Mouse (Mus musculus) MEL (cell line): ENCODE results near the gene Nup93. TPM values are rescaled to one million over a fixed set of nuclear protein-coding genes. Genes with fewer than 3 reads are reported as not detected.

Experiments used
- DNase-seq: peaks from one replicate; pipeline ENCODE4 v3.0.0; 2011; ENCODE audit warnings: low read depth, low spot score
- H3K27ac ChIP-seq: 2 replicates; pipeline ENCODE4 v1.5.1; 2012; ENCODE audit warnings: low read depth, mild to moderate bottlenecking, control low read depth, low read length, moderate library complexity; ENCODE audit not compliant: control insufficient read depth
- H3K27me3 ChIP-seq, 2 experiments: fragments of 150-350 bp in 1 of 2; sonication (generic) in 1 of 2; 2 replicates each; pipeline ENCODE4 v1.6.1; 2012; ENCODE audit warnings: low read length in 2 of 2, mild to moderate bottlenecking in 2 of 2, improper control_type of control experiment in 1 of 2, moderate library complexity in 1 of 2; ENCODE audit not compliant: insufficient read depth in 2 of 2, control insufficient read depth in 1 of 2
- H3K36me3 ChIP-seq, 2 experiments: 2 replicates each; pipeline ENCODE4 v1.6.1; 2012 to 2014; ENCODE audit warnings: low read length in 2 of 2, improper control_type of control experiment in 1 of 2, inconsistent platforms in 1 of 2, mild to moderate bottlenecking in 1 of 2; ENCODE audit not compliant: insufficient read depth in 2 of 2, control insufficient read depth in 1 of 2
- H3K4me1 ChIP-seq, 2 experiments: fragments of 150-350 bp in 1 of 2; sonication (generic) in 1 of 2; 2 replicates each; pipeline ENCODE4 v1.6.1; 2012; ENCODE audit warnings: low read length in 2 of 2, improper control_type of control experiment in 1 of 2, mild to moderate bottlenecking in 1 of 2; ENCODE audit not compliant: insufficient read depth in 2 of 2, control insufficient read depth in 1 of 2
- H3K4me3 ChIP-seq, 2 experiments: fragments of 150-350 bp in 1 of 2; sonication (generic) in 1 of 2; 2 replicates each; pipeline ENCODE4 v1.5.1; 2012; ENCODE audit warnings: low read depth in 2 of 2, low read length in 2 of 2, mild to moderate bottlenecking in 2 of 2, moderate library complexity in 2 of 2, control low read depth in 1 of 2, improper control_type of control experiment in 1 of 2; ENCODE audit not compliant: control insufficient read depth in 1 of 2, insufficient read depth in 1 of 2
- H3K79me2 ChIP-seq: 2 replicates; pipeline ENCODE4 v1.6.1; 2012; ENCODE audit warnings: mild to moderate bottlenecking, low read length, moderate library complexity; ENCODE audit not compliant: control insufficient read depth, poor library complexity, insufficient read depth
- H3K9ac ChIP-seq: 2 replicates; pipeline ENCODE4 v1.6.1; 2012; ENCODE audit warnings: low read depth, mild to moderate bottlenecking, control low read depth, low read length, moderate library complexity; ENCODE audit not compliant: control insufficient read depth, poor library complexity, severe bottlenecking
- H3K9me3 ChIP-seq: fragments of 150-350 bp; sonication (generic); replicated peaks from 2 replicates; pipeline ENCODE4 v1.6.1; 2012; ENCODE audit warnings: mild to moderate bottlenecking, low read length, improper control_type of control experiment, moderate library complexity; ENCODE audit not compliant: insufficient read depth
- BHLHE40 ChIP-seq: IDR thresholded peaks from 2 replicates; pipeline ENCODE4 v1.6.1; 2012; ENCODE audit warnings: low read depth, mild to moderate bottlenecking, inconsistent platforms, low read length, improper control_type of control experiment, borderline replicate concordance
- CHD1 ChIP-seq: IDR thresholded peaks from 2 replicates; pipeline ENCODE4 v1.6.1; 2012; ENCODE audit warnings: low read depth, mild to moderate bottlenecking, inconsistent platforms, low read length, improper control_type of control experiment
- CTCF ChIP-seq, 3 experiments: IDR thresholded peaks in 2 of 3; conservative IDR thresholded peaks in 1 of 3; 2 replicates each; pipeline ENCODE4 v1.5.1; 2011 to 2012; ENCODE audit warnings: low read length in 3 of 3, low read depth in 2 of 3, mild to moderate bottlenecking in 2 of 3, improper control_type of control experiment in 1 of 3, inconsistent platforms in 1 of 3, mixed read lengths in 1 of 3, moderate library complexity in 1 of 3; ENCODE audit not compliant: control insufficient read depth in 1 of 3, insufficient read depth in 1 of 3, poor library complexity in 1 of 3, severe bottlenecking in 1 of 3
- E2F4 ChIP-seq: IDR thresholded peaks from 2 replicates; pipeline ENCODE4 v1.6.1; 2011; ENCODE audit warnings: low read depth, low read length, improper control_type of control experiment, borderline replicate concordance
- ELF1 ChIP-seq: IDR thresholded peaks from 2 replicates; pipeline ENCODE4 v1.6.1; 2014; ENCODE audit warnings: low read depth, mild to moderate bottlenecking, inconsistent platforms, low read length, improper control_type of control experiment, moderate library complexity
- EP300 ChIP-seq, 2 experiments: IDR thresholded peaks; 2 replicates each; pipeline ENCODE4 v1.6.1; 2011; ENCODE audit warnings: improper control_type of control experiment in 2 of 2, low read length in 2 of 2, low read depth in 1 of 2, mild to moderate bottlenecking in 1 of 2
- ETS1 ChIP-seq: IDR thresholded peaks from 2 replicates; pipeline ENCODE4 v1.6.1; 2012; ENCODE audit warnings: low read depth, mild to moderate bottlenecking, inconsistent platforms, low read length, improper control_type of control experiment, moderate library complexity
- HCFC1 ChIP-seq: IDR thresholded peaks from 2 replicates; pipeline ENCODE4 v1.6.1; 2012; ENCODE audit warnings: low read depth, mild to moderate bottlenecking, inconsistent platforms, low read length, improper control_type of control experiment, moderate library complexity
- JUND ChIP-seq: IDR thresholded peaks from 2 replicates; pipeline ENCODE4 v1.6.1; 2011; ENCODE audit warnings: low read depth, mild to moderate bottlenecking, improper control_type of control experiment, low read length
- KAT2A ChIP-seq: conservative IDR thresholded peaks from 2 replicates; pipeline ENCODE4 v1.6.1; 2012; ENCODE audit warnings: low read depth, low read length, improper control_type of control experiment, inconsistent platforms
- MAZ ChIP-seq: IDR thresholded peaks from 2 replicates; pipeline ENCODE4 v1.6.1; 2012; ENCODE audit warnings: low read depth, mild to moderate bottlenecking, inconsistent platforms, low read length, improper control_type of control experiment
- MEF2A ChIP-seq: IDR thresholded peaks from 2 replicates; pipeline ENCODE4 v1.6.1; 2014; ENCODE audit warnings: low read depth, mild to moderate bottlenecking, inconsistent platforms, low read length, improper control_type of control experiment; ENCODE audit not compliant: poor library complexity, insufficient replicate concordance, severe bottlenecking; ENCODE audit errors: extremely low read depth
- MXI1 ChIP-seq: IDR thresholded peaks from 2 replicates; pipeline ENCODE4 v1.6.1; 2011; ENCODE audit warnings: mild to moderate bottlenecking, low read depth, low read length, improper control_type of control experiment
- MYB ChIP-seq: IDR thresholded peaks from 2 replicates; pipeline ENCODE4 v1.6.1; 2011; ENCODE audit warnings: mild to moderate bottlenecking, low read depth, low read length, improper control_type of control experiment
- POLR2A ChIP-seq, 2 experiments: IDR thresholded peaks; 2 replicates each; pipeline ENCODE4 v1.6.1; 2011 to 2012; ENCODE audit warnings: low read length in 2 of 2, mild to moderate bottlenecking in 2 of 2, control low read depth in 1 of 2, improper control_type of control experiment in 1 of 2, low read depth in 1 of 2, moderate library complexity in 1 of 2; ENCODE audit not compliant: control insufficient read depth in 1 of 2, insufficient read depth in 1 of 2, poor library complexity in 1 of 2
- POLR2AphosphoS5 ChIP-seq: IDR thresholded peaks from 2 replicates; pipeline ENCODE4 v1.6.1; 2012; ENCODE audit warnings: low read depth, borderline replicate concordance, mild to moderate bottlenecking, inconsistent platforms, low read length, moderate library complexity, mixed read lengths
- RCOR1 ChIP-seq: IDR thresholded peaks from 2 replicates; pipeline ENCODE4 v1.6.1; 2012; ENCODE audit warnings: low read depth, mild to moderate bottlenecking, inconsistent platforms, low read length, improper control_type of control experiment
- SIN3A ChIP-seq: IDR thresholded peaks from 2 replicates; pipeline ENCODE4 v1.6.1; 2012; ENCODE audit warnings: low read length, improper control_type of control experiment, inconsistent platforms
- SMC3 ChIP-seq: IDR thresholded peaks from 2 replicates; pipeline ENCODE4 v1.6.1; 2011; ENCODE audit warnings: low read depth, low read length, improper control_type of control experiment
- TAL1 ChIP-seq: IDR thresholded peaks from 2 replicates; pipeline ENCODE4 v1.6.1; 2012; ENCODE audit warnings: mild to moderate bottlenecking, inconsistent platforms, low read length, moderate library complexity, mixed read lengths
- TBP ChIP-seq: IDR thresholded peaks from 2 replicates; pipeline ENCODE4 v1.8.0; 2011; ENCODE audit warnings: low read depth, low read length, improper control_type of control experiment
- USF2 ChIP-seq, 2 experiments: IDR thresholded peaks; 2 replicates each; pipeline ENCODE4 v1.6.1; 2011 to 2012; ENCODE audit warnings: improper control_type of control experiment in 2 of 2, low read length in 2 of 2, borderline replicate concordance in 1 of 2, inconsistent platforms in 1 of 2, low read depth in 1 of 2, mild to moderate bottlenecking in 1 of 2; ENCODE audit not compliant: insufficient read depth in 1 of 2
- ZMIZ1 ChIP-seq: IDR thresholded peaks from 2 replicates; pipeline ENCODE4 v1.6.1; 2012; ENCODE audit warnings: low read depth, mild to moderate bottlenecking, inconsistent platforms, low read length, improper control_type of control experiment, moderate library complexity
- ZNF384 ChIP-seq: IDR thresholded peaks from 2 replicates; pipeline ENCODE4 v1.6.1; 2012; ENCODE audit warnings: low read depth, mild to moderate bottlenecking, inconsistent platforms, low read length, improper control_type of control experiment
- polyA plus RNA-seq, 2 experiments: library from polyadenylated mRNA; stranded (reverse) in 1 of 2; unstranded in 1 of 2; fragments of >175 nt in 1 of 2; fragments of >200 nt in 1 of 2; gene quantifications; 2 replicates each; pipeline versions ENCODE4 v1.2.1 to v1.2.4; 2012; ENCODE audit warnings: low replicate concordance in 2 of 2, low read depth in 1 of 2; ENCODE audit not compliant: insufficient read length in 2 of 2, insufficient read depth in 1 of 2, missing spikeins in 1 of 2
- total RNA-seq: library from RNA; depleted of rRNA; stranded (reverse); fragments of 300-350 nt; gene quantifications from 2 replicates; pipeline ENCODE4 v1.2.3, GENCODE M21; 2012

The Nup93 gene
- total and polyA plus RNA-seq, 3 experiments: 71.6 to 292 (median 110) TPM

- no peaks in the 10 kb centered on the region for H3K9me3 ChIP-seq
- peaks cover 2 to 16% of the 10 kb centered on the region in 2 experiments; a peak in 2 of 4 replicates for H3K4me1 ChIP-seq
- H3K4me3 ChIP-seq: peak overlapping the region; percentile 21 to 39
- H3K79me2 ChIP-seq: peaks cover 28% of the 10 kb centered on the region
- peak overlapping the region; percentile 93 for H3K27ac ChIP-seq
- H3K36me3 ChIP-seq: peaks cover 0 to 13% of the 10 kb centered on the region in 2 experiments; a peak in 2 of 4 replicates
- peak overlapping the region; percentile 57 for H3K9ac ChIP-seq
- no peak for TF ChIP-seq BHLHE40
- 0 out of 2 replicates have a peak, but pooled peaks have one; percentile 71 for TF ChIP-seq MAZ
- peak; percentile 39; the same call in 1 of the 2 replicates for TF ChIP-seq CHD1
- peak; percentile 33 for TF ChIP-seq MXI1
- TF ChIP-seq MYB: no peak
- 0 out of 2 replicates have a peak, but pooled peaks have one; percentile 16 for TF ChIP-seq ELF1
- peak; percentile 21 to 66; a peak in 3 of 4 replicates for TF ChIP-seq EP300 (IDR thresholded peaks at IDR 0.05; ENCODE audit: low read depth in 1 of 2, low read length in 2 of 2)
- peak; percentile 58 for TF ChIP-seq SIN3A
- TF ChIP-seq RCOR1: peak; percentile 71
- no peak for TF ChIP-seq ZMIZ1
- TF ChIP-seq ETS1: peak; percentile 27; the same call in 1 of the 2 replicates
- H3K27me3 ChIP-seq: no peaks in the 10 kb centered on the region
- DNase-seq: peak; percentile 76
These were observed 36.5 kb upstream of the Nup93 start for GRCm38 (mm10) chr8:94177716-94178390.

GRCm38 (mm10) chr8:94178857-94179712 lies 35.3 kb upstream of the Nup93 start, which contains the start of gene Mt1:
Gene Mt1 (plus strand): TSS chr8:94179082.
- no peaks in the 10 kb centered on the region for H3K27me3 ChIP-seq
- peak; percentile 87; the same call in 1 of the 2 replicates for TF ChIP-seq BHLHE40
- no peak for TF ChIP-seq KAT2A
- TF ChIP-seq TAL1: peak; percentile 61
- peak; percentile 74 for TF ChIP-seq ETS1
- no peak for TF ChIP-seq ZNF384
- peak; percentile 60 to 84; a peak in 3 of 4 replicates for TF ChIP-seq EP300 (IDR thresholded peaks at IDR 0.05; ENCODE audit: low read depth in 1 of 2, low read length in 2 of 2)
- TF ChIP-seq USF2 (IDR thresholded peaks at IDR 0.05; ENCODE audit: borderline replicate concordance in 1 of 2, insufficient read depth in 1 of 2, low read depth in 1 of 2, low read length in 2 of 2): no peak
- peak; percentile 97 for TF ChIP-seq TBP
- TF ChIP-seq MEF2A: no peak
- no peak for TF ChIP-seq JUND
- TF ChIP-seq POLR2A (IDR thresholded peaks at IDR 0.05; ENCODE audit: control insufficient read depth in 1 of 2, insufficient read depth in 1 of 2, low read depth in 1 of 2, low read length in 2 of 2, poor library complexity in 1 of 2): peak; percentile 99
- TF ChIP-seq CTCF (IDR thresholded peaks at IDR 0.05 in 2 of 3, conservative IDR thresholded peaks at IDR 0.05 in 1 of 3; ENCODE audit: control insufficient read depth in 1 of 3, insufficient read depth in 1 of 3, low read depth in 2 of 3, low read length in 3 of 3, poor library complexity in 1 of 3, severe bottlenecking in 1 of 3): no peak
- TF ChIP-seq ZMIZ1: peak; percentile 98
- TF ChIP-seq SMC3: no peak
- no peak for TF ChIP-seq ELF1
- peak; percentile 93; the same call in 1 of the 2 replicates for TF ChIP-seq POLR2AphosphoS5
- TF ChIP-seq E2F4: peak; percentile 45; the same call in 1 of the 2 replicates
- peak; percentile 72 for TF ChIP-seq HCFC1
- peak; percentile 65 for TF ChIP-seq RCOR1
- peak; percentile 84; the same call in 1 of the 2 replicates for TF ChIP-seq SIN3A
- peak; percentile 39; the same call in 1 of the 2 replicates for TF ChIP-seq CHD1

More at GRCm38 (mm10) chr8:94178857-94179712, 35.3 kb upstream of the Nup93 start, which contains the start of gene Mt1:
- Histone ChIP-seq H3K36me3 (peaks cover 0 to 11% of the 10 kb centered on the region in 2 experiments; a peak in 2 of 4 replicates), H3K79me2 (peaks cover 17% of the 10 kb centered on the region), H3K9ac (peak within 1 kb of the TSS; percentile 91), H3K9me3 (no peaks in the 10 kb centered on the region), H3K4me1 (peaks cover 0 to 22% of the 10 kb centered on the region in 2 experiments; a peak in 2 of 4 replicates), H3K27ac (peak within 1 kb of the TSS; percentile 97), H3K4me3 (peak within 1 kb of the TSS; percentile 82 to 88)
- DNase-seq: peak; percentile 99
